Mouse (Mus musculus) myocyte (in vitro differentiated cells): ENCODE data around the gene BC035044. TPM values are rescaled to one million over a fixed set of nuclear protein-coding genes. Genes with fewer than 3 reads are reported as not detected.

ENCODE experiments used
- H3K27me3 ChIP-seq: one replicate; pipeline ENCODE4 v1.6.1; 2011; ENCODE audit not compliant: control insufficient read depth, insufficient read depth, insufficient read length
- H3K36me3 ChIP-seq: one replicate; pipeline ENCODE4 v1.6.1; 2011; ENCODE audit not compliant: control insufficient read depth, insufficient read depth
- H3K4me2 ChIP-seq: one replicate; pipeline ENCODE4 v1.6.1; 2011; ENCODE audit warnings: low read depth, control low read depth
- H3K4me3 ChIP-seq: one replicate; pipeline ENCODE4 v1.5.1; 2011; ENCODE audit warnings: mild to moderate bottlenecking, control low read depth, moderate library complexity
- H3K79me2 ChIP-seq: one replicate; pipeline ENCODE4 v1.6.1; 2011; ENCODE audit not compliant: control insufficient read depth, insufficient read depth
- H3ac ChIP-seq: one replicate; pipeline ENCODE4 v1.6.1; 2011; ENCODE audit not compliant: control insufficient read depth, insufficient read length
- CEBPB ChIP-seq: IDR thresholded peaks from 2 replicates; pipeline ENCODE4 v1.6.1; 2011; ENCODE audit warnings: mild to moderate bottlenecking, moderate library complexity; ENCODE audit not compliant: poor library complexity, insufficient read depth, severe bottlenecking
- E2F4 ChIP-seq: IDR thresholded peaks from one replicate; pipeline ENCODE4 v1.6.1; 2011; ENCODE audit warnings: mild to moderate bottlenecking, control low read depth, moderate library complexity; ENCODE audit not compliant: insufficient read depth
- MAX ChIP-seq: IDR thresholded peaks from one replicate; pipeline ENCODE4 v1.6.1; 2011; ENCODE audit warnings: low read depth, mild to moderate bottlenecking, control low read depth
- MYOD1 ChIP-seq, 3 experiments: IDR thresholded peaks; one replicate each; pipeline ENCODE4 v1.6.1; 2011; ENCODE audit warnings: control low read depth in 2 of 3, low read depth in 2 of 3, mild to moderate bottlenecking in 2 of 3, moderate library complexity in 1 of 3; ENCODE audit not compliant: insufficient read length in 2 of 3, control insufficient read depth in 1 of 3
- MYOG ChIP-seq, 3 experiments: IDR thresholded peaks; one replicate each; pipeline ENCODE4 v1.6.1; 2011; ENCODE audit warnings: control low read depth in 2 of 3, low read depth in 2 of 3, mild to moderate bottlenecking in 2 of 3; ENCODE audit not compliant: insufficient read length in 2 of 3, control insufficient read depth in 1 of 3, insufficient read depth in 1 of 3
- POLR2A ChIP-seq: IDR thresholded peaks from one replicate; pipeline ENCODE4 v1.6.1; 2011; ENCODE audit warnings: low read depth, mild to moderate bottlenecking, control low read depth, moderate library complexity; ENCODE audit not compliant: insufficient read length
- POLR2AphosphoS2 ChIP-seq: IDR thresholded peaks from one replicate; pipeline ENCODE4 v1.6.1; 2011; ENCODE audit warnings: low read depth, control low read depth; ENCODE audit not compliant: insufficient read length
- REST ChIP-seq: IDR thresholded peaks from one replicate; pipeline ENCODE4 v1.6.1; 2011; ENCODE audit warnings: mild to moderate bottlenecking, control low read depth, moderate library complexity; ENCODE audit not compliant: insufficient read depth, insufficient read length
- SRF ChIP-seq: IDR thresholded peaks from one replicate; pipeline ENCODE4 v1.6.1; 2011; ENCODE audit warnings: low read depth; ENCODE audit not compliant: control insufficient read depth, insufficient read length
- TCF12 ChIP-seq: IDR thresholded peaks from one replicate; pipeline ENCODE4 v1.6.1; 2011; ENCODE audit warnings: mild to moderate bottlenecking, control low read depth; ENCODE audit not compliant: poor library complexity, insufficient read depth, severe bottlenecking
- TCF3 ChIP-seq: IDR thresholded peaks from one replicate; pipeline ENCODE4 v1.6.1; 2011; ENCODE audit warnings: low read depth, control low read depth; ENCODE audit not compliant: insufficient read length
- USF1 ChIP-seq: IDR thresholded peaks from one replicate; pipeline ENCODE4 v1.6.1; 2011; ENCODE audit warnings: low read depth, mild to moderate bottlenecking, control low read depth, moderate library complexity
- polyA plus RNA-seq: library from polyadenylated mRNA; unstranded; fragments of >200 nt; fragmentation: generic; extraction: Trizol; gene quantifications from one replicate; pipeline ENCODE4 v1.2.1, GENCODE M21; 2012; ENCODE audit warnings: missing spikeins

Gene BC035044
- polyA plus RNA-seq, 1 experiment, result not detected

DNA sequence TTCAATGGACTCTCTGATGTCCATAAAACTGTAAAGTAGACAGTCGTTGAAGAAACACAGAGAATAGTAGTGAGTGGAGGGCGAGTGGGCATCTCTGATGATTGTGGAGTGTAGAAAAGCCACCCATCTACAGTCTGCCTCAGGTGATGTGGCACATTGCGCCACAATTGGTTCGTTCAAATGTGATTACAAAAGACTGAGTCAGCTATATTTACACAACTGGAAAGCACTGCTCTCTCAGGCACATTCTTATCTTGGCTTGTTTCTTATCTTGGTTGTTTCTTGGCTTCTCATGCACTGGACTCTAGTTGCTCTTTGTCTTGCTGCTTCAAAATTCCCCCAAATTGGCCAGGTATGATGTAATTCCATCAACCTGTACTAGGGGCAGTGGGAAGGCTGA is 55.4 kb downstream of the BC035044 start:
- no peak overlapping the region for H3ac ChIP-seq
- H3K36me3 ChIP-seq, result no peaks in the 10 kb centered on the region
- no peak overlapping the region for H3K4me2 ChIP-seq
- TF ChIP-seq E2F4 (no peak), POLR2A (no peak), SRF (no peak), CEBPB (no peak), POLR2AphosphoS2 (no peak), TCF3 (no peak), MYOG (IDR thresholded peaks at IDR 0.05; ENCODE audit: control insufficient read depth in 1 of 3, insufficient read depth in 1 of 3, insufficient read length in 2 of 3, low read depth in 2 of 3) (no peak), MAX (no peak), REST (no peak), MYOD1 (IDR thresholded peaks at IDR 0.05; ENCODE audit: control insufficient read depth in 1 of 3, insufficient read length in 2 of 3, low read depth in 2 of 3) (no peak), USF1 (no peak), TCF12 (no peak)
- no peak overlapping the region for H3K4me3 ChIP-seq
- no peaks in the 10 kb centered on the region for H3K79me2 ChIP-seq
- H3K27me3 ChIP-seq, result no peaks in the 10 kb centered on the region

DNA sequence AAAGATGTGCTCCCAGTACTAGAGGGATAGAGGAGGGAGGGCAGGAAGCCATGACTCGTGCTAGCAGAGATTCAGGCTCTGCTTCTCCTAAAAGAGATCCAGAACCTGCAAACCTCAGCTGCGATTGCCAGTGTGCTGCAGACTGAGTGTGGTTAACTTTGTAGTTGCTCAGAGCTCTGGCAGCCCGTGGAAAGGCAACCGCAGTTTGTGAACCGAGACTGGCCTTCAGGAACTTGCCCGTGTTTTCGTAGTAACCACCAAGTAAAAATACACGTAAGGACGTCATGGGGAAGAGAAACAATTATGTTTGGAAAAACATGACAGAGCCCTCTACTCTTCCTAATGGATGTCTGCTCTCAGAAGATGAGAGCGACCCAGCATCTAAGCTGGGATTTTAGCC is 57.9 kb downstream of the BC035044 start:
- Histone ChIP-seq H3K4me3 (no peak overlapping the region), H3K36me3 (no peaks in the 10 kb centered on the region), H3ac (no peak overlapping the region), H3K27me3 (no peaks in the 10 kb centered on the region), H3K79me2 (no peaks in the 10 kb centered on the region), H3K4me2 (no peak overlapping the region)
- TF ChIP-seq POLR2A, result no peak
- TF ChIP-seq TCF12, result no peak
- TF ChIP-seq POLR2AphosphoS2, result no peak
- no peak for TF ChIP-seq MYOD1 (IDR thresholded peaks at IDR 0.05; ENCODE audit: control insufficient read depth in 1 of 3, insufficient read length in 2 of 3, low read depth in 2 of 3)
- TF ChIP-seq SRF, result no peak
- TF ChIP-seq REST, result no peak
- no peak for TF ChIP-seq TCF3
- no peak for TF ChIP-seq E2F4
- TF ChIP-seq MYOG (IDR thresholded peaks at IDR 0.05; ENCODE audit: control insufficient read depth in 1 of 3, insufficient read depth in 1 of 3, insufficient read length in 2 of 3, low read depth in 2 of 3), result no peak
- TF ChIP-seq MAX, result no peak
- no peak for TF ChIP-seq CEBPB
- no peak for TF ChIP-seq USF1

DNA sequence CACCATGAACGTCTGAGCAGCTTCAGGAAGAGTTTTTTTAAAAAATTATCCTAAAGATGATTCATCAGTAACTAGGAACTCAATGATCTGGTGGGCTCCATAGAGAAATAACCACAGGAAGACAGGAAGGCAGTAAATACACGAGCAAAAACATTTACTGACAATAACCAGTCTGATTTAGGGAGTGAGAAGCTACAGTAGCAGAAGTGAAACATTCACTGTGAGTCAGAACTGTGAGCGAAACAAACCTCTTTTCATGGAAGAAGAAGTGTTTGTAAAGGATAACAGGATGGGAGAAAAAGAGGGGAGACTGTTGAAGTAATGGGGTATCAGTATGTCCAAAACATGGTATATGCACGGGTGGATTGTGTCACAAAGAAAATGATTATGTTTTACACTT is 61.1 kb downstream of the BC035044 start:
- no peaks in the 10 kb centered on the region for H3K36me3 ChIP-seq
- no peak for TF ChIP-seq E2F4
- TF ChIP-seq POLR2A, result no peak
- TF ChIP-seq MYOG (IDR thresholded peaks at IDR 0.05; ENCODE audit: control insufficient read depth in 1 of 3, insufficient read depth in 1 of 3, insufficient read length in 2 of 3, low read depth in 2 of 3), result no peak
- no peak for TF ChIP-seq USF1
- H3K4me3 ChIP-seq, result no peak overlapping the region
- H3K79me2 ChIP-seq, result no peaks in the 10 kb centered on the region
- H3K27me3 ChIP-seq, result no peaks in the 10 kb centered on the region
- H3ac ChIP-seq, result no peak overlapping the region
- no peak overlapping the region for H3K4me2 ChIP-seq

DNA sequence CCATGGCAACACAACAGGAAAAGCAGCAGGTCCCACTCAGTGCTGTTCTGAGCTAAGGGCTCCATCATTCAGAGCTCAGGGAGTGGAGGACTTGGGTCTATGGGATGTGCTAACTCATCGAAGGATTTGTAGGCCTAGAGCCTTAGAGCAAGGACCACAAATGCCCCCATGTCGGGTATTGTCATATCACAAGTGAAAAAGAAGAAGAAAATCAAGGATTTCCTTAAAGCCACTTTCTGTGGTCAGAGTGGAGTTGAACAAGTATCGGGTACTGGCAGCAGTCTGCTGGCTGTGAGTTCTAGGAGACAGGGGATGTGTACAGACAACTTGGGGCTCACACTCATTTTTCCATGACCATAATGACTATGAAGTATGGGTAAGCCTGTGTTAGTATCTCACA is 64.1 kb downstream of the BC035044 start:
- TF ChIP-seq POLR2A, result no peak
- TF ChIP-seq MYOD1 (IDR thresholded peaks at IDR 0.05; ENCODE audit: control insufficient read depth in 1 of 3, insufficient read length in 2 of 3, low read depth in 2 of 3), result no peak
- TF ChIP-seq CEBPB, result no peak
- no peak for TF ChIP-seq MAX
- no peak for TF ChIP-seq USF1
- TF ChIP-seq MYOG (IDR thresholded peaks at IDR 0.05; ENCODE audit: control insufficient read depth in 1 of 3, insufficient read depth in 1 of 3, insufficient read length in 2 of 3, low read depth in 2 of 3), result no peak
- no peak for TF ChIP-seq POLR2AphosphoS2
- no peak for TF ChIP-seq TCF3
- TF ChIP-seq SRF, result no peak
- no peak for TF ChIP-seq E2F4
- no peak for TF ChIP-seq REST
- no peak for TF ChIP-seq TCF12
- Histone ChIP-seq H3ac (no peak overlapping the region), H3K4me3 (no peak overlapping the region), H3K79me2 (no peaks in the 10 kb centered on the region), H3K27me3 (no peaks in the 10 kb centered on the region), H3K4me2 (no peak overlapping the region), H3K36me3 (no peaks in the 10 kb centered on the region)

DNA sequence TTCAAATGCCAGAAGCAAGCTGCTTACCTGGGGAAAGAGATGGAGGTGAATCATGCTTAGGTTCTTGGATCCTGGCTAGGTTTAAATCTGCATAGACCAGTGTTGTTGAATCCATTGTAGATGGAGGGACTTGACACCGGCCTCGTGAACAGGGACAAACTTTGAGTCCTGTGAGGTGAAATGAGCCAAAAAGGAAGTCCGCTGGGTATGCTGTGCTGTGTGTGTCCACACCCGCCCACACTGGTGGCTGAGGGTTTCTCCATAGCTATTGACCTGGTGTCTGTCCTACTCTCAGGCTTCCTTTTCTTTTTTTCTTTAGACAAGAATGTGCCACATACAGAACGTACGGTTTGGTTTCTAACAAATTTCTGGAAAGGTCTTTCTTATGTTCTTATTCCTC is 64.8 kb downstream of the BC035044 start, which contains the start of the genes Gm44511 and Klrb1b:
Gene Gm44511 (minus strand): TSS at position 184 of the 400 bp plus-strand sequence.
Gene Klrb1b (minus strand): TSS at position 200 of the 400 bp plus-strand sequence.
- Histone ChIP-seq H3K4me2 (no peak within 1 kb of the TSS), H3K36me3 (no peaks in the 10 kb centered on the region), H3K4me3 (no peak within 1 kb of the TSS), H3K79me2 (no peaks in the 10 kb centered on the region), H3ac (no peak within 1 kb of the TSS), H3K27me3 (no peaks in the 10 kb centered on the region)
- TF ChIP-seq REST (no peak), E2F4 (no peak), USF1 (no peak), POLR2A (no peak), TCF12 (no peak), MYOD1 (IDR thresholded peaks at IDR 0.05; ENCODE audit: control insufficient read depth in 1 of 3, insufficient read length in 2 of 3, low read depth in 2 of 3) (no peak), SRF (no peak), TCF3 (no peak), MYOG (IDR thresholded peaks at IDR 0.05; ENCODE audit: control insufficient read depth in 1 of 3, insufficient read depth in 1 of 3, insufficient read length in 2 of 3, low read depth in 2 of 3) (no peak), MAX (no peak), CEBPB (no peak), POLR2AphosphoS2 (no peak)
